Mouse (Mus musculus): Measurements from ENCODE around the gene Ufl1.
A peak's percentile ranks its signal among the peaks of the same experiment; 100 is the strongest.
"Not testable (repeated sequence)": the region's sequence is repeated elsewhere in the genome, so short reads cannot be mapped to it uniquely, and the experiment has no call there.

The Ufl1 gene

DNA sequence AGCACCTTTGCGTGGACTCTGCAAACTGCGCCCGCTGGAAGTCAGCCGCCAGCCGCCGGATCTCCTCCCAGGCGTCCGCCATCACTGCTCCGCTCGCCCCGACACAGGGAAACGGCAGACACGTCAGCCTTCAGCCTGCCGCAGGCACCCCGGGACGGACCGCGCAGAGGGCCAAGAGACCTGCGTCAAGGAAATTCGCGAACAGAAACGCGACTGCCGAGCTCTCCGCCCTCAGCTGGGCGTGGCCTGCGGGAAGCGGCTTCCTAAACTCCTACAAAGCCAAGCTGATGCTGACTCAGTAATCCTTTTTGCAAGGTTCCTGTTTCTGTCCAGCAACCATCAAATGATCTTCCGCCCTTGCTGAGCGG lies at the start of gene Ufl1:
Gene Ufl1, minus strand, starts transcription at position 151 of the 368 bp plus-strand sequence.
- DNase-seq (ENCODE audit: low spot score): peak; percentile 98

DNA sequence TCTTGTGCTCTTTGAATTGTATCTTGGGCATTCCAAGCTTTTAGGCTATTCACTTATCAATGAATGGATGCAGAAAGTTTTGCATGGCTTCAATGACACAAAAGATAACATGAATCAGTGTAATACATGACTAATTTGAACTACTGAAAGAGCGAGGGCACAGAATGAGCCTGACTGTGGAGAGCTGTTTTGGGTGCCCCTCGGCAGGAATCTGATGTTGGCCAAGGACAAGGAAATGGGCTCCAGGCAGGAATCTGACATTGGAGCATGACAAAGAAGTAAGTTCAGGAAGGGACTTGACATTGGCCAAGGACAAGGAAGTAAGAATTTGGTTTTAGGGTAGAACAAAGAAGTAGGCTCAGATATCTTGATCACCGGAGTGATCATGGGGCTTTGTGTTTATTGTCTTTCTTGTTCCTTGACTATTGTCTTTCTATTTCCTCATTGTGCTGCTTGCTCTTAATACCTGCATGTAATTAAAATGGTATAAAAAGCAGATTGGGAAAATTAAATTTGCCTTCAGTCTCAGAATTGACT lies 44.1 kb upstream of the Ufl1 start:
- no peak for DNase-seq (ENCODE audit: low spot score)

DNA sequence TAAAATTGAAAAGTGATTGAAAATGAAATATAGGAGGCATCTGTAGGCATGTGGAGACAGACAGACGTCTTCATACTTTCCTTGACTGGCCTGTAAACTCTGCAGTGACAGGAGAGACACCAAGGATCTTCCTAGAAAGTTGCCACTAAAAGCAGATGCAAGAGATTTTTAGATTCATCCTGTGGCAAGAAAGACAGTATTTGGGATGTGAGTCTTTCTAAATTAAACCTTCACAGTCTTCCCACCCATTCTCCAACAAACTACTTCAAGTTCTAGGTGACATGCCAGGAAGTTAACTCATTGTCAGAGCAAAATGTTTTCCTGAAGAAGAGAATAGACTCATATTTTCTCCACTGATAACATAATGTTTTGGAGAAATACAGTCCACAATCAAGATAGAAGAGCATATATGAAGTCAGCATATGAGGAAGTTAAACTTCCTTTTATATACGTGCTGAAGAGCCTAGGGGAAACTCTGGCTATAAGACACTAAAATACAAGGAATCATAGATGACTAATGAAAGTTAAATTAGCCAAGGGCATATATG lies 41.1 kb upstream of the Ufl1 start:
- DNase-seq (ENCODE audit: low spot score): no peak

DNA sequence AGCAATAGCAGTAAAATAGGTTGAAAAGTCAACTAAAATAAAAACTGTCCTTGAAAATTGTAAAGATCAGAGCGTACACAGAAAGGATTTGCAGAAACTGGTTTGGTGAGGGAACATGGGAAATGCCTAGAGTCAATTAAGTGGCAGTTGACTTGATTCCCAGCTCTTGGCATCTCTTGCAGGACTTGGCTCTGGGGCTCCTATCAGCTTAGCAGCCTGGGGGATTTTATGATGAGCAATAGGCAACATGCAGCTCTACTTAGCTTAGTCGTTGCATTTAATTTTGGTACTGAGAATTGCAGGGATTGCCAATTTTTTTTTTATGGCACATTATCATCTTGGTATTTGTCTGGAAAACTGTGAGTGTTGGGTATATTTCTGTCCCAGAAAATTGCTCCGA lies 32.1 kb upstream of the Ufl1 start:
- no peak for DNase-seq (ENCODE audit: low spot score)

DNA sequence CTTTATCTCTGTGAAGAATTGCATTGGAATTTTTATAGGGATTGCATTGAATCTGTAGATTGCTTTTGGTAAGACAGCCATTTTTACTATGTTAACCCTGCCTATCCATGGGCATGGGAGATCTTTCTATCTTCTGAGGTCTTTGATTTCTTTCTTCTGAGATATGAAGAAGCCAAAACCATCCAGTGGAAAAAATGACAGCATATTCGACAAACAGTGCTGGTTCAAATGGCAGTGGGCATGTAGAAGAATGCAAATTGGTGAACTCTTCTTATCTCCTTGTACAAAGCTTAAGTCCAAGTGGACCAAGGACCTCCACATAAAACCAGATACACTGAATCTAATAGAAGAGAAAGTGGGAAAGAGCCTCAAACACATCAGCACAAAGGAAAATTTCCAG lies 3.4 kb upstream of the Ufl1 start:
- not testable (repeated sequence) for DNase-seq (ENCODE audit: low spot score)

DNA sequence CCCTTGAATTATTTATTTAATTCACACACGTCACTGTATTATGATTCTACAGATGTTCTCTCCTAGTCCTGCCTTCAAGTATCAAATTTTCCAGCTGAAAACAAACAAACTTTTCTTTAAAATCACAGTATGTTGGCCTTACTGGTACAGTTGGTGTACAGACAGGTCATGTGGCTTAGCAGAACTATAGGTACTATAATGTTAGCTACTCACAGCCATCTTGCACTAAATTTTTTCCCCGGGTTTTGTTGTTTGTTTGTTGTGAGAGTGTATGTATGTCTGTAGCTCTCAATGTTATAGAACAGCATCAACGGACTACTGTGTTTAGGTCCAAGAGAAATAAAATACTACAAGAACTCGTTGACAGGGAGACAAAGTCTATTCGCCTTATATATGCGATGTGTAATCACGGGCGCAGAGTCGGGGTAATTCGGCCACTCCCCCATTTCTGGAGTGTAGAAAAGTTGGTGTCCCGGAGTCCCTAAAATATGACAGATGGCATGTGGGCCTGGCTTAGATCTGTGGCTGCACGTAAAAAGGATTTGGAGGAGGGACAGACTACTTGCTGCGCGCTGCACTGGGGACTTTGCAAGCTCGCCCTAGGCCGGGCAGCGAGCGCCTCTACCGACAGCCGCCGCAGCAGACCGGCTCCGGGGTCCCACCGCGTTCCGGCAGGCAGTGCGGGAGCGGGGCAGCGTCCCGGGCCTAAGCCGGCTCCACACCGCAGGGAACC lies 517 bp downstream of the Ufl1 start:
- DNase-seq (ENCODE audit: low spot score): no peak

DNA sequence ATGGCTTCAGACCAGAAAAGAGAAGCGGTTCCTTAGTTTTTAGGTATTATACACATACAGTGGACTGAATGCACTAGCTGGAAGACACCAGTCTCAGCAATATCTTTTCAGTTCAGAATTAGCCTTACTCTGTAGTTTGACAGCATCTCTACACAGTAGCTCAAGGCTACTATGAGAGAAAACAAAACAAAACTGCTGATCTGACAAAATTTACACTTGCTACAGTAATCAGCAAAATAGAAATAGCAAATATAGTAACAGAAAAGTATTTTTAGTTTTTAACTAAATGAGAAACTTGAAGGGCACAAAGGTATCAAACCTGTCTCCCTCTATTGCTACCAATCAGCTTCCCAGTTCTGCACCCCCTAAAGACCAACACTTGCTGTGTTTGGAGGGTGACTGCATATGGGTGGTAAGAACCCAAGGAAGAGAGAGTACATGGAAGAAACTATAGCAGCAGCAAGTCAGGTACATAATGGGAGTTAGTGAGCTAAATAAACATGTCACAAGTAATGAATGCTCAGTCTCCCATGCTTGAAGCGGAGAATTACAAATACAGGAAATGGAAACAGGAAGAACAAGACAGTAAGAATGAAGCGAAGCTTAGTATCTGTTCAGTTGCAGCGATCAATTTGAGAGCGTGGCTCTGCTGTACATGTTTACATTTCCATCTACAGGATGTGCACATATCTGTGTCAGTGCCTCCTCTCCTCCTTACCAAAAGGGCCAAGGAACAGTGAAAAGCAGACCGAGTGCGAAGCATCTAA lies 8.6 kb downstream of the Ufl1 start:
- DNase-seq (ENCODE audit: low spot score): no peak

DNA sequence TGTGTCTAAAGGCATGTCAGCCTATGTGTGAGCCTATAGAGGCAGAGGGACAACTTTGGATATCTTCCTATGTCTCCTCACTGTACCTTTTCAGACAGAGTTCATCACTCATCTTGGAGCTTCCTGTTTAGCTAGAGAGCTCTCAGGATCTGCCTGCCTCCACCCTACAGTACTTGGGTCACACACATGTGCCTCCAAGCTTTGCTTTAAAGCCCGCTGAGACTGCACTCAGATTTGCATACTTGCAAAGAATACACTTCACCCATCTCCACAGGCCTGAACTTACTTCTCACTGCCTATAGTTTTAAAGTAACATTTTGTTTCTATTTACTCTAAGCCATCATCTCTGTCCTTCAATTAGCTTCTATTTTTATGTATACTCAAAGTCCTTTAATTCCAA lies 9.7 kb downstream of the Ufl1 start:
- no peak for DNase-seq (ENCODE audit: low spot score)

DNA sequence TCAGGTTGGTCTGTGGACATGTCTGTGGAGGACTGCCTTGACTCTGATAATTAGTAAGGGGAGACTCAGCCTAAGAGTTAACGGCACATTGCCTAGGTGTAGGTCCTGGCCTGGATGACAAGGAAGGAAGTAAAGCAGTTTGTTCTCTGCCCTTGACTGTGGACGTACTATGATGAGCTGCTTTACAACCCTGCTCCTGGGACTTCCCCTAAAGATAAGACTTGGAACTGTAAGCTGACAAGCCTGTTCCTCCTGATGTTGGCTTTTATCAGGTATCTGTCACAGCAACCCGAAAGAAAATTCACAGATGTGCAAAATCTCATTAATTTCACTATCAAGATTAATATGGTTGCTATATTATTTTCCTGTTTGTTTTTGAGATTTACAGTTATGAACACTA lies 14.5 kb downstream of the Ufl1 start:
- no peak for DNase-seq (ENCODE audit: low spot score)

DNA sequence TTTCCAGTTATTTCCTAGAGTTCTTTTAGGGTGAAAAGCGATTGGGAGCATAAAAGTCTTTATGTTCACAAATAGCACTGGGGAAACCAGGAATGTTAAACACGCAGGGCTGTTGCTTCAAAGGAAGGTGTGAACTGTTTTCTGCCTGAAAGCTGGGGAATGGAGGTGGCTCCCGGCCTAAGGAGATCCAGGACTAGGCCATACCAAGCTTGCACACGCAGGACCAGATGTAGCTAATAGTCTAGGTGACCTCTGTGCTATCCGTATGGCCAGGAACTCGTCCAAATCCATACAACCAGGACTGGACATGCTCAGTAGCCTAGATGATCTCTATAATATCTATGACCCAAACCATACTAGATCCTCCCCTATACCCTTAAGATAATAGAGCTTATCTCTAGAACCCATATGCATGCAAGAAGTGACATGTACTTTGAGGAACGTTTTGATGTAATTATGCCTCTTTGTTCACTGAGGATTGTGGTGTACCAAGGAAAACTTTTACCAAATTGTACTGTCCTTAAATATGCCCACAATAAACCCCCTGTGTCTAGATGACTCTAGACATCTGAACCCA lies 23.7 kb downstream of the Ufl1 start:
- no peak for DNase-seq (ENCODE audit: low spot score)

DNA sequence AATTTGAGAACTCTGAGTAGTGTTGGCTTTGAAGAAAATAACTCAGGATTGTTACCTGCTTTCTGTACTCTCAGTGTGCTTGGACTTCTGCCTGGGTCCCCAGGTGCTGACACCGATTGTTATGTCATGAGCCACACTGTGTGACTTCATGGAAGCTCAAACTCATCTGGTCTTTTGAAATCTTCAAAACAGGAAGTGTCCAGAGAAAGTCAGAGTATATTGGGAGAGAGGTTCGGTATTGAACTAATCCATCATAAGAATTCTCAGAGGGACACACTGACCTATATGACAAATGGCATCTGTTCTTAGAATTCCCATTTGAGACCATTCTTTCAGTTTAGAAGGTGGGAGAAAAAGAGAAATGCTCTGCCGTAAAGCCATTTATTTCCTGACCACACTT lies 38.8 kb downstream of the Ufl1 start, which contains the start of gene Fhl5:
Gene Fhl5, minus strand, starts transcription at position 101 of the 400 bp plus-strand sequence.
- DNase-seq (ENCODE audit: low spot score): no peak

DNA sequence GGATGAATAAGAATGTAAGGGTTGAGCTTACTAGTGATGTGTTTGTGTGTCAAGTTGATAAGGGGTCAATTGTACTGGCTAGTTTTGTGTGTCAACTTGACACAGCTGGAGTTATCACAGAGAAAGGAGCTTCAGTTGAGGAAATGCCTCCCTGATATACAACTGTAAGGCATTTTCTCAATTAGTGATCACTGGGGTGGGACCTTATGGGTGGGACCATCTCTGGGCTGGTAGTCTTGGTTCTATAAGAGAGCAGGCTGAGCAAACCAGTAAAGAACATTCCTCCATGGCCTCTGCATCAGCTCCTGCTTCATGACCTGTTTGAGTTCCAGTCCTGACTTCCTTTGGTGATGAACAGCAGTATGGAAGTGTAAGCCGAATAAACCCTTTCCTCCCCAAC lies 46.0 kb downstream of the Ufl1 start:
- DNase-seq (ENCODE audit: low spot score): not testable (repeated sequence)

DNA sequence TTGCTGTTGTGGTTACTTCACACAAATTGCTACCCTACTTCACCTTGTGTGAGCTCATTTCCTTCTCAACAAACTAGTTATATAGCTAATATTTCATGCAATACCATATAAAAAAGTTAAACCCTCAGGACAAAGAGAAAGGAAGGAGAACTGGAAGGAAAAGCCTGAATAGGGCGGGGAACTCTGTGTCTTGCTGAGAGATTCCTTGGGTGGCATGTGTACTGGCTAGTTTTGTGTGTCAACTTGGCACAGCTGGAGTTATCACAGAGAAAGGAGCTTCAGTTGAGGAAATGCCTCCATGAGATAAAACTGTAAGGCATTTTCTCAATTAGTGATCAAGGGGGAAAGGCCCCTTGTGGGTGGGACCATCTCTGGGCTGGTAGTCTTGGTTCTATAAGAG lies 47.9 kb downstream of the Ufl1 start:
- not testable (repeated sequence) for DNase-seq (ENCODE audit: low spot score)

DNA sequence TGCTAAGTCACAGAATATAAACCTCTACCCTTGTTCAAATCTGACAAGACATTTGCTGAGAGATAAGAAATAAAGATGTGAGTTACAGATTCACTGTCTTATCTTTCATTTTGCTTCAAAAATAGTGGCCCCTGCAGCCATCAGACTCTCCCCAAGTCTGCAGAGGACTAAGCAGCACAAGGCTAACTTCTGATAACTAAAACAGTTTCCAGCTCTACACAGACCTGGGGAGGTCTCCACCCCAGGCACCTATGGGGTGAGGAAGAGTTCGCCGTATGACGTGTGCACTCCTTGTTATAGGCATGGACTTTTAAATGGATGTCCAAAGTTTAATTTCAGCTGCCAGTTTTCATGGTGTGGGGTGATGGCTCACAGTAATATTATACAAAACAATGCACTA lies 49.1 kb downstream of the Ufl1 start:
- no peak for DNase-seq (ENCODE audit: low spot score)

DNA sequence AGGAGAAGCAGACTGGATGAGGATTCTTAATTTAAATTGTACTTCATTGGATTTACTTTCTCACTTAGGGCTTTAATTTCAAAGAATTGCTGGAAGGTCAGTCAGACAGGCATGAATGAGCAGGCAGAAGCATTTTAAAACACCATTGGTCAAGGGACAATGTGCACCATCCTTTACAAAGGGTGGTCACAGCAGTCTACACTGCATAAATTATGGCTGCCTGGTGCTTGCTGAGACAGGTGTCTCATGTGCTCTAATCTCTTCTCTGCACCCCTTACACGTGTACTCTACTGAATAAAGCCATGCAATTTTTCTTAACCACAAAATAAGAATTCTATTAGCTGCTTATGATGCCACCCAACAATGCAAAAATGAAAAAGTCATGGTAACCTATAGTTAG lies 54.1 kb downstream of the Ufl1 start:
- DNase-seq (ENCODE audit: low spot score): no peak

DNA sequence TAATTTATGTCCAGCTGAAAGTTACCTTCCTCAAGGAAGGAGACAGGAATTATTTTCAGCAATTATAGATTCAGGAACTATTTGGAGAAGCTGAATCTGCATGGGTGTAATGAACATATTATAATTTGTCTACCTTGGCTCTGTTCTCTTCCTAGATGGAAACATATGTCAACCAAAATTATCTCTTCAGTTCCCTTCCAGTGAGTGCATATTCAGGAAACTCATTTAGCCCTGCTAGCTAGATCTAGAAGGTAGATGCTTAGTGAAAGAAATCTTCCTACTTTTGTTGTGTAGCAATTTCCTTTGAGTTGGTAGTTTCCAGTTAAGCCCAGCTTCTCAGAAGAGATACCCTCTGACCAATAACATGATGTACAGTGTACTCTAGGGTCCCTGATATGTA lies 59.7 kb downstream of the Ufl1 start:
- no peak for DNase-seq (ENCODE audit: low spot score)

DNA sequence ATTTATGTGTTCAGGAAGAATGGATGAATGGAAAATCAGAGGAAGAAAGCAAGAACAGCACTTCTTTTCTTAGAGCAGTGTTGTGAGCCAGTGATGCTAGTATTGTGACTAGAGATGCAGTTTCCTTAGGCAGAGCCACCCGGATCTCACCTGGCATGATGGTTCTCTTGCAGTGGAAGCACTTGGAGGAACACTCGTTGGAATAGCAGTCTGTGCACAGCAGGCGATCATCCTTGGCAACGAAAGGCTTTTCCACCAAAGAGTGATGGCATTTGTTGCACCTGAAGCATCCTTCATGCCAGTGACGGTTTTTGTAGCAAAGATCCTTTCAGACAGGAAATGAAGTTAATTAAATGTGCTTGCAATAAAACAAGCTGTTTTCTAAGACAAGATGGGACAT lies 68.2 kb downstream of the Ufl1 start:
- no peak for DNase-seq (ENCODE audit: low spot score)

DNA sequence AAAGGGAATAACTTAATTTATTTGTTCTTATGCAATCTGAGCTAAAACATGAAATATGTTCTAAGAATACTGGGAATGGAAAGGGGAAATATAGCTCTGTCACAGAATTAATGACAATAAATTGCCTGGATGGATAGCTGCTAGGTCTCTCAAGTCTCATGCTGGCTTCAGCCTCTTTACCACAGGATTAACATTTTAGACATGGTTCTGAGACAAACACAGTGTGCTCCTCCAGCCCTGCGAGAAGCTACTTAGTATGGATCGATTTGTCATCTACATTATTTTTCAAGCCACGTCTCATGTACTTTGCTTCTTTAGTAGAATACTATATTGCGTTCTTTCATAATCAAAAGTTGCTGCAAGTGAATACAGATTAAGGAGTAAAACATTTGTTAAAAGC lies 75.5 kb downstream of the Ufl1 start:
- DNase-seq (ENCODE audit: low spot score): no peak
